Mouse (Mus musculus): ENCODE measurements around the gene Ect2l.

DNA sequence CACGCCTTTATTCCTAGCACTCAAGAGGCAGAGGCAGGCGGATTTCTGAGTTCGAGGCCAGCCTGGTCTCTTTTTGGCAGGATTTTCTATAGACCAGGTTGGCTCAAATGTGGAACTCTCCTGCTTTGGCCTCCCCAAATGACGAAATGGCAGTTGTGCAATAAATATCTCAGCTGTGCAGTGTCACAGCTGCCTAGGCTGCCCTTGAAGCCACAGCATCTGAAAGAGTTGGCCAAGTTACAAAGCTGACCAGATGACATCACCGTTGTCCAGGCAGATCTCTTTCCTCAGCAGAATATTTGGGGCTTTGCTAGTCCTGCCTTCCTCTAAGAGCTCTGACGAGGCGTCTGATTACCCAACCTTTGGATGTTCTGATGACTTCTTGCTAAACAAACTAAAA lies 26.5 kb upstream of the Ect2l start:
- TF ChIP-seq POLR2A (IDR thresholded peaks at IDR 0.05; ENCODE audit: borderline replicate concordance, control insufficient read depth, low read depth, low read length) (no peak), CTCF (IDR thresholded peaks at IDR 0.05; ENCODE audit: control insufficient read depth, insufficient read depth, low read length) (no peak)
